Mouse (Mus musculus): ENCODE measurements around the gene Ckap4. TPM values are rescaled to one million over a fixed set of nuclear protein-coding genes. Genes with fewer than 3 reads are reported as not detected.

Ckap4 gene
- polyA plus RNA-seq, 1 experiment from 2014 or later: 68.0 TPM

GRCm38 (mm10) chr10:84535859-84536258, 2.0 kb upstream of the Ckap4 start:
- no peaks in the 10 kb centered on the region; the same call in 1 of the 2 replicates for H3K36me3 ChIP-seq (ENCODE audit: control insufficient read depth, insufficient read depth, low read length)
- DNase-seq (ENCODE audit: low spot score): no peak
- no peak overlapping the region for H3K27ac ChIP-seq (ENCODE audit: low read depth, low read length)
- WGBS: 76% methylated on average over 4 of the region's 4 CpGs
- H3K4me1 ChIP-seq (replicated peaks; ENCODE audit: control insufficient read depth, insufficient read depth, low read length): peaks cover 16% of the 10 kb centered on the region; the same call in 1 of the 2 replicates
- no peak for ATAC-seq (replicated peaks; ENCODE audit: low FRiP score)
- H3K9me3 ChIP-seq (ENCODE audit: control insufficient read depth, low read length): no peaks in the 10 kb centered on the region
- no peak overlapping the region for H3K9ac ChIP-seq (ENCODE audit: low read length)
- H3K4me3 ChIP-seq (ENCODE audit: low read depth, low read length): no peak overlapping the region
- no peaks in the 10 kb centered on the region for H3K27me3 ChIP-seq (ENCODE audit: control insufficient read depth, insufficient read depth, low read length)
- no peak overlapping the region for H3K4me2 ChIP-seq (ENCODE audit: low read depth, low read length, severe bottlenecking)

- H3K9me3 ChIP-seq (ENCODE audit: control insufficient read depth, low read length): no peaks in the 10 kb centered on the region
- H3K4me1 ChIP-seq (replicated peaks; ENCODE audit: control insufficient read depth, insufficient read depth, low read length): peaks cover 20% of the 10 kb centered on the region; the same call in 1 of the 2 replicates
- DNase-seq (ENCODE audit: low spot score) (no peak), ATAC-seq (replicated peaks; ENCODE audit: low FRiP score) (no peak)
- H3K9ac ChIP-seq (ENCODE audit: low read length): no peak overlapping the region
- H3K27me3 ChIP-seq (ENCODE audit: control insufficient read depth, insufficient read depth, low read length): no peaks in the 10 kb centered on the region
- 74% methylated on average over 5 of the region's 5 CpGs for WGBS
- no peak overlapping the region for H3K4me3 ChIP-seq (ENCODE audit: low read depth, low read length)
- no peaks in the 10 kb centered on the region; the same call in 1 of the 2 replicates for H3K36me3 ChIP-seq (ENCODE audit: control insufficient read depth, insufficient read depth, low read length)
- no peak overlapping the region for H3K27ac ChIP-seq (ENCODE audit: low read depth, low read length)
- no peak overlapping the region for H3K4me2 ChIP-seq (ENCODE audit: low read depth, low read length, severe bottlenecking)
Observed at GRCm38 (mm10) chr10:84535458-84535857, 1.6 kb upstream of the Ckap4 start.

GRCm38 (mm10) chr10:84532911-84533882, 665 bp downstream of the Ckap4 start:
- whole genome bisulfite sequencing: under 1% methylated on average over 60 of the region's 72 CpGs
- Histone ChIP-seq H3K36me3 (ENCODE audit: control insufficient read depth, insufficient read depth, low read length) (peaks cover 4% of the 10 kb centered on the region), H3K4me1 (replicated peaks; ENCODE audit: control insufficient read depth, insufficient read depth, low read length) (peaks cover 21% of the 10 kb centered on the region; the same call in 1 of the 2 replicates), H3K4me3 (ENCODE audit: low read depth, low read length) (peak overlapping the region; percentile 89), H3K9ac (ENCODE audit: low read length) (peak overlapping the region; percentile 96), H3K4me2 (ENCODE audit: low read depth, low read length, severe bottlenecking) (peak overlapping the region; percentile 85), H3K9me3 (ENCODE audit: control insufficient read depth, low read length) (no peaks in the 10 kb centered on the region), H3K27ac (ENCODE audit: low read depth, low read length) (peak overlapping the region; percentile 72), H3K27me3 (ENCODE audit: control insufficient read depth, insufficient read depth, low read length) (no peaks in the 10 kb centered on the region)
- ATAC-seq (replicated peaks; ENCODE audit: low FRiP score) (peak; percentile 56), DNase-seq (ENCODE audit: low spot score) (peak; percentile 78)

- Histone ChIP-seq H3K4me3 (ENCODE audit: low read depth, low read length) (peak overlapping the region; percentile 89), H3K9ac (ENCODE audit: low read length) (peak overlapping the region; percentile 96), H3K4me1 (replicated peaks; ENCODE audit: control insufficient read depth, insufficient read depth, low read length) (peaks cover 21% of the 10 kb centered on the region; the same call in 1 of the 2 replicates), H3K36me3 (ENCODE audit: control insufficient read depth, insufficient read depth, low read length) (peaks cover 12% of the 10 kb centered on the region), H3K27me3 (ENCODE audit: control insufficient read depth, insufficient read depth, low read length) (no peaks in the 10 kb centered on the region), H3K4me2 (ENCODE audit: low read depth, low read length, severe bottlenecking) (peak overlapping the region; percentile 85), H3K9me3 (ENCODE audit: control insufficient read depth, low read length) (no peaks in the 10 kb centered on the region), H3K27ac (ENCODE audit: low read depth, low read length) (no peak overlapping the region)
- DNase-seq (ENCODE audit: low spot score): peak; percentile 27
- no peak for ATAC-seq (replicated peaks; ENCODE audit: low FRiP score)
- 82% methylated on average over 16 of the region's 16 CpGs for WGBS
Observed at GRCm38 (mm10) chr10:84532191-84532889, 1.5 kb downstream of the Ckap4 start.

GRCm38 (mm10) chr10:84531576-84531975, 2.3 kb downstream of the Ckap4 start:
- no peak overlapping the region for H3K9ac ChIP-seq (ENCODE audit: low read length)
- ATAC-seq (replicated peaks; ENCODE audit: low FRiP score) (no peak), DNase-seq (ENCODE audit: low spot score) (peak; percentile 48)
- no peak overlapping the region; the same call in 1 of the 2 replicates for H3K4me3 ChIP-seq (ENCODE audit: low read depth, low read length)
- 77% methylated on average over 4 of the region's 4 CpGs for WGBS
- peak overlapping the region; percentile 85 for H3K4me2 ChIP-seq (ENCODE audit: low read depth, low read length, severe bottlenecking)
- peaks cover 21% of the 10 kb centered on the region; the same call in 1 of the 2 replicates for H3K4me1 ChIP-seq (replicated peaks; ENCODE audit: control insufficient read depth, insufficient read depth, low read length)
- peaks cover 12% of the 10 kb centered on the region for H3K36me3 ChIP-seq (ENCODE audit: control insufficient read depth, insufficient read depth, low read length)
- no peaks in the 10 kb centered on the region for H3K27me3 ChIP-seq (ENCODE audit: control insufficient read depth, insufficient read depth, low read length)
- H3K27ac ChIP-seq (ENCODE audit: low read depth, low read length): no peak overlapping the region
- H3K9me3 ChIP-seq (ENCODE audit: control insufficient read depth, low read length): no peaks in the 10 kb centered on the region

- Histone ChIP-seq H3K9ac (ENCODE audit: low read length) (no peak overlapping the region), H3K9me3 (ENCODE audit: control insufficient read depth, low read length) (no peaks in the 10 kb centered on the region), H3K27me3 (ENCODE audit: control insufficient read depth, insufficient read depth, low read length) (no peaks in the 10 kb centered on the region), H3K4me2 (ENCODE audit: low read depth, low read length, severe bottlenecking) (no peak overlapping the region), H3K4me1 (replicated peaks; ENCODE audit: control insufficient read depth, insufficient read depth, low read length) (peaks cover 21% of the 10 kb centered on the region; the same call in 1 of the 2 replicates), H3K36me3 (ENCODE audit: control insufficient read depth, insufficient read depth, low read length) (peaks cover 12% of the 10 kb centered on the region), H3K4me3 (ENCODE audit: low read depth, low read length) (no peak overlapping the region), H3K27ac (ENCODE audit: low read depth, low read length) (no peak overlapping the region)
- no peak for DNase-seq (ENCODE audit: low spot score)
- 92% methylated on average over 8 of the region's 8 CpGs for WGBS
- no peak for ATAC-seq (replicated peaks; ENCODE audit: low FRiP score)
Observed at GRCm38 (mm10) chr10:84530388-84530787, 3.5 kb downstream of the Ckap4 start.

GRCm38 (mm10) chr10:84527631-84528030, 6.2 kb downstream of the Ckap4 start:
- ATAC-seq (replicated peaks; ENCODE audit: low FRiP score) (no peak), DNase-seq (ENCODE audit: low spot score) (no peak)
- H3K4me1 ChIP-seq (replicated peaks; ENCODE audit: control insufficient read depth, insufficient read depth, low read length): peaks cover 14% of the 10 kb centered on the region; the same call in 1 of the 2 replicates
- H3K36me3 ChIP-seq (ENCODE audit: control insufficient read depth, insufficient read depth, low read length): peaks cover 12% of the 10 kb centered on the region
- H3K9me3 ChIP-seq (ENCODE audit: control insufficient read depth, low read length): no peaks in the 10 kb centered on the region
- no peaks in the 10 kb centered on the region for H3K27me3 ChIP-seq (ENCODE audit: control insufficient read depth, insufficient read depth, low read length)
- H3K27ac ChIP-seq (ENCODE audit: low read depth, low read length): no peak overlapping the region
- no peak overlapping the region for H3K4me3 ChIP-seq (ENCODE audit: low read depth, low read length)
- H3K4me2 ChIP-seq (ENCODE audit: low read depth, low read length, severe bottlenecking): no peak overlapping the region
- no peak overlapping the region for H3K9ac ChIP-seq (ENCODE audit: low read length)
- 80% methylated on average over 12 of the region's 12 CpGs for WGBS

- no peak overlapping the region for H3K4me2 ChIP-seq (ENCODE audit: low read depth, low read length, severe bottlenecking)
- no peaks in the 10 kb centered on the region for H3K9me3 ChIP-seq (ENCODE audit: control insufficient read depth, low read length)
- 82% methylated on average over 5 of the region's 5 CpGs for WGBS
- H3K9ac ChIP-seq (ENCODE audit: low read length): no peak overlapping the region
- ATAC-seq (replicated peaks; ENCODE audit: low FRiP score): no peak
- DNase-seq (ENCODE audit: low spot score): no peak
- peaks cover 12% of the 10 kb centered on the region for H3K36me3 ChIP-seq (ENCODE audit: control insufficient read depth, insufficient read depth, low read length)
- H3K27ac ChIP-seq (ENCODE audit: low read depth, low read length): no peak overlapping the region
- H3K4me3 ChIP-seq (ENCODE audit: low read depth, low read length): no peak overlapping the region
- peaks cover 13% of the 10 kb centered on the region; the same call in 1 of the 2 replicates for H3K4me1 ChIP-seq (replicated peaks; ENCODE audit: control insufficient read depth, insufficient read depth, low read length)
- H3K27me3 ChIP-seq (ENCODE audit: control insufficient read depth, insufficient read depth, low read length): no peaks in the 10 kb centered on the region
Observed at GRCm38 (mm10) chr10:84527070-84527469, 6.8 kb downstream of the Ckap4 start.
